Mouse (Mus musculus): ENCODE results near the gene Gm20388.

Gene Gm20388

GRCm38 (mm10) chr8:123715916-123716592 lies 3805.4 kb downstream of the Gm20388 start:
- DNase-seq (ENCODE audit: low read depth, low spot score) = no peak

GRCm38 (mm10) chr8:123717104-123717503 lies 3806.5 kb downstream of the Gm20388 start:
- DNase-seq (ENCODE audit: low read depth, low spot score) = no peak

DNA sequence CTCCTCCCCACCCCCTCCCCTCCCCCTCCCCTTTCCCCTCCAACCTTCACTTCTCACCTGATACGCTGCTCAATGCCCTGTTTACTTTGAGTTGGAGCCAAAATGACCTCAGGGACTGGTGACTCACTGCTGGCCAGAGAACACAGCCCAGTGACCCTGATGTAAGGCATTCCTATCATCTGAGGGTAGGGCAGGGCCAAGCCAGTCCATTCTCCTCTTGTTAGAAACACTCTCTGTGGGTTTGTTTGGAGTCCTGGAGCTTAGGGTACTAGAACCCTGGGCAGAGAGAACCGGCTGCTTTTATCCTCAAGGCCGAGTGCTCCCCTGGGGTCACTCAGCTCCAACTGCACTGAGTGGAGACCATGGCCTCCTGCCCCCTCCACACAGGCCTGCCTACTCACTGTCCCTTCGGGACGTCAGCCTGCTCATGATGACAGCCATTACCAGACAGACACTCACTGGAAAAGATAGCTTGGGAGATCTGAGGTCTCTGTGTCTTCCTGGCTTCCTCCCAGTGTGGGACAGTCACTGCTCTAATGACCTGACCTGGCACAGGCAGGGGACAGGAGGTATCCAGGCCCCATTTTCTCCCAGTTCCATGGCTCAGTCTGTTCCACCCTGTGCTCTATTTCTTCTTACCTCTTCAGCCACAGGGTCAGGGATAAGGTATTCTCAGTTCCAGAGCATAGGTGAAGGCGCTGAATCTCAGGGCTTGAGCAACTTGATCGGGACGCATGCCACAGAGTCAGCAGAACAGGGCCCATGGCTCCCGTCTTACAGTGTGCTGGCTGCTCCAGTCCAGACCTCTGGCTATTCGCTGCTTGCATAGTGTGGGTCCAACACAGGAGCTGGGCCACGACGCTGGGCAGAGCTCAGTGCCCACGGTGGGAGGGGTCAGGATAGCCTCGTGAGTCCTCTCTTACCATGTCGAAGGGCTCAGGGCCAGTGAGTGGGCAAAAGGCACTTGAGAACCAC lies 3807.2 kb downstream of the Gm20388 start:
- no peak for DNase-seq (ENCODE audit: low read depth, low spot score)

- DNase-seq (ENCODE audit: low read depth, low spot score) = no peak
These were observed 3808.1 kb downstream of the Gm20388 start for GRCm38 (mm10) chr8:123718752-123719151.

DNA sequence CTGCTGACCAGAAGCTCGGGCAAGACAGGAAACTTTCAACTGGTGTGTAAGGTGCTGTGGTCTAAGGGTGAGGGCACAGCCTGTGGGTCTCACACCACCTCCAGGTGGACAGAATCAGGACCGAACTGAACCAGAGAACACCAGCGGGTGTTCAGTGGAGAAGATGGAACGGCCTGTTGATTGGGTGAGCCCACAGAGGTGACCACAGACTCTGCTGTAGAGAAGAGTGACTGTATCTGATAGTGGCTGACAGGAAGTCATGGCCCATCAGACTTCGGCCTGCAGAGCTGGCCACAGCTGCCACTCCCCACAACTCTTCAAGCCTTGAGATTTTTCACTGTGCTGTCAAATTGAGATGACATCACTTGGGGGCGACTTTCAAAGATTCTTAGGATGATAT lies 3808.6 kb downstream of the Gm20388 start:
- DNase-seq (ENCODE audit: low read depth, low spot score) = no peak

- no peak for DNase-seq (ENCODE audit: low read depth, low spot score)
These were observed 3809.2 kb downstream of the Gm20388 start for GRCm38 (mm10) chr8:123719811-123720210.

DNA sequence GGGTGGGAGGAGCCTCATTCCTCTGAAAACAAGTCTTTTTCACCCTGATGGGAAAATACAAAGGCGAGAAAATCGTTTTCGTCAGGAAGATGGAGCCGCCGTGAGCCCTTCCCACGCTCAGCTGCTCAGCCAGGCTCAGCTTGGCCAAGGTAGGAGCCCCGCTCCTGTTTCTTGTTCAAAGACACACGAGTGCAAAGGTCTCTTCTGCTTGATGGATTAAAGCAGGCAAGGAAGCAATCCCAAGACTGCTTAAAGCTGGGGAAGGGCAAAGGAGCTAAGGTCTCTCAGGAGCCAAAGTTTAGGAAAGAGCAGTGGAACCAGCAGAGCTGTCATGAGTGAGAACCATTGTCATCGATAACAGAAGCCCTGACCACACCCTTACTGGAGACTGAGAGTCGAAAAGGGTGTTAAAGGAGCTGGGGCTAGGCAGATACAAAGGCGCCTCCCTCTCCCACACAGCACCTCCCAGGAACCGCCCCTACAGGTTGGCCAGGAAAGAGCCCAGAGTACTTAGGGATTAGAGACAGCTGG lies 3809.9 kb downstream of the Gm20388 start:
- DNase-seq (ENCODE audit: low read depth, low spot score) = no peak

DNA sequence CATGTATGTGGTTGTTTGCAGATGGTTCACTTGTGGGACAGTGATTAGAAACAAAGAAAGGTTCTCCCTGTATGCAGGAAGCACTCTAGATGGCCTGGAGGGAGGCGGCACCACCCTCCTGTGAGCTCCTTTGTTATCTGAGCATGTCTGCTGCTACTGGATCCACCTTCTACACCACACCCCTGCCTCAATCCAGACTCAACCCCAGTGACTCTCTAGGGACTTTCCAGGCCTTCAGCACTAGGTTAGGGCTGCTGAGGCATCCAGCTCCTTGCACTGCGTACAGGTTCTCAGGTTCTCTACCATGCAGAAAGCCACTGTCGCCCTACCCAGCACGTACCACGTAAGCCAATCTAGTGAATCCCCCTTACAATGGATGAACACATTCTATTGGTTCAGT lies 3811.6 kb downstream of the Gm20388 start:
- DNase-seq (ENCODE audit: low read depth, low spot score) = no peak

GRCm38 (mm10) chr8:123724752-123725151 lies 3814.1 kb downstream of the Gm20388 start:
- no peak for DNase-seq (ENCODE audit: low read depth, low spot score)

- DNase-seq (ENCODE audit: low read depth, low spot score) = no peak
These were observed 3814.6 kb downstream of the Gm20388 start for GRCm38 (mm10) chr8:123725261-123725660.

DNA sequence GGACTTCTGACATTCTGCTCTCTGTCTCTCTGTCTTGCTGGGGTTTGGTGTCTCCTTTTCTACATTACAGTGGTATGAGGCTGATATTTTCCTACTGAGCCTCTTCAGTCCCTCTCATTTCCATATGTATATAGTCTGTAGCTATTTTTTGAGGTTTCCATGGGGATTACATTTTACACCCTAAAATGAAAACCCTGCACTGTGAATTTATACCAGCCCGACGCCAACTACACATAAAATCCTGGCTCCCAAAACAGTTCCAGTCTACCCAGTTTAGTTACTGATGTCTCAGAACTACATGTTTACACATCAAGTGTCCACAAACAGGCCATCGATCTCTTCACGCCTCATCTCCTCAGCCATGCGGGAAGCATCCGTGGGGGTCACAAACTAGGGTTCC lies 3816.1 kb downstream of the Gm20388 start:
- DNase-seq (ENCODE audit: low read depth, low spot score) = no peak

DNA sequence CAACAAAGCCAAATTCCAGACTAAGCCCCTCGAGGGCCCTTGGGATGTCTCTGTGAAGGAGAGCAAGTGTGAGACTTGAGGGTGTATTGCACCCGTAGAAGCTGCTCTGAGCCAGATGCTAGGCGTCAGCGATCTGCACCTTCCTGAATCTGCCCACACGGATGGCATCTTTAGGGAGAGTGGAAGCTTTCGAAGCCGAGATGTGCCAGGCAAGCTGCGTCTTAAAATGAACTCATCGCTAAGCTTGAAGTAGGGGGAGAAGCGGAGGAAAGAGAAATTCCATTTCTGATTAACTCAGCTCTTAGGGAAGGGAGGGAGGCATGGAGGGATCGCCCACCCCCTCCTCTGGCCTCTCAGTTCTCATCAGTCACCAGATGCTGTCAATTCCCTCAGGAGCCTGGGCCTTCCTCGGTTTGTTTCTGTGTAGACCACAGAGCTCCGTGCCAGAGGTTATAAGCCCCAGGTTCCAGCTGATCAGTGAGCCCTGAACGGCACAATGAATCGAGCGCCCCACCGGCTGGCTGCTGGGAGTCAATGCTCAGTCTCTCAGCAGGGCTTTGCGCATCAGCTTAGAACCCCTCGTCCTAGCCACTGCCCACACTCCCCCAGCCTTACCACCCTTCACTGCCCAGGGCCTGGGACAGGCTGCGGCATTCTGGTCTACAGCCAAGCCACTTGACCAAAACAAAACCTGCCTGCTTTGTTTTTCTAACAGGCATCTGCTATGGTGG lies 3818.6 kb downstream of the Gm20388 start:
- no peak for DNase-seq (ENCODE audit: low read depth, low spot score)

- no peak for DNase-seq (ENCODE audit: low read depth, low spot score)
These were observed 3819.3 kb downstream of the Gm20388 start for GRCm38 (mm10) chr8:123729786-123730411.

DNA sequence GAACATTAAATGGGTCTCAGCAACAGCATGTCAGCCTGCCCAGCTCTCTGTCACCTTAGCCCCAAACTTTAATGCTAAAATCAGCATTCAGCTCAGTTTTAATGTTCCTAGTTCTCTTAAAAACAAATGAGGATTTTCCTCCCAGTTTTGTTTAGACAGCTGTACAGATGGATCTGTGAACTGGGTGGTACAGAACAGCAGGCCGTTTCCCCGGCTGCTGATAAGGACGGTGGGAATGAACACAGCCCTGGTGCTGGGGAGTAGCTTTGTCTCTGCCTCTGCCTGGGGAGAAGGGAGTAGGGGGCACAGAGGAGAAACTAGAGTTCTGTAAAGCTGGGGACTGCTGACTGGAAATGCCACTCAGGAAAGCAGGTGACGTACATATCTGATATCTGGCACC lies 3821.7 kb downstream of the Gm20388 start:
- no peak for DNase-seq (ENCODE audit: low read depth, low spot score)

DNA sequence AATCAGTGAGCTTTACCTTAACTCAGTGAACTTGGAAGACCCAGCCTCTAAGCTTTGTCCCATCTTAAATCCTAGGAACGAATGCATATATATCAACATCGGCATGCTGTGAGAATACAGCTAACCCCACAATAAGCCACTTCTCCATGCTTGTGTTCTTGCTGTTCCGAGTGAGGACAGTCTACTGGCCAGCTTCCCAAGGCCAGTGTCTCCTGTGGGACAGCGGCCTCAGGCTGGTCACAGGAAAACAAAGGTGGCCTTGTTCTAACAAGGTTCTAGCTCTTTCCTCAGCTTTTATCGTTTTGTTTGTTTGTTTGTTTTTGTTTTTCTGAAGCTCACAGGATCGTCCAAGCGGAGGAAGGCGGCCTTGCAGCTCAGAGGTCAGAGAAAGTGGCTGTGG lies 3823.8 kb downstream of the Gm20388 start:
- DNase-seq (ENCODE audit: low read depth, low spot score) = no peak

DNA sequence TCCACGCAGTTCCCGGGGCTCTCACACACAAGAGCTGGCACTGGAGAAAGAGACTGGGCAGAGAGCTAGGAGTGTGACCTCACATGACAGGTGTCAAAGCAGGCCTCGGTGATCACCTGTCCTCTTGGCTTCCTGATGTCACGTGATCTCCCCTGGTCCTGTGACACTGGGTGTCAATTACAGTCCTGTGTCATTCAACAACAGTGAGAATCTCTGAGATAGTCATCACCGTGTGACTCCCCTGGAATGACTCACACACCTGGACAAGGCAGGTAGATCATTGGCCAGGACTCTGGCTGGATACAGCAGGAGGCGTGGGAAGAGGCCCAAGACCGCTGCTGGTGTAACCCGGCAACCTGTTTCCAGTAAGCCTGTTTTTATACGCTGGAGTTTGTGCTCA lies 3826.3 kb downstream of the Gm20388 start:
- no peak for DNase-seq (ENCODE audit: low read depth, low spot score)

DNA sequence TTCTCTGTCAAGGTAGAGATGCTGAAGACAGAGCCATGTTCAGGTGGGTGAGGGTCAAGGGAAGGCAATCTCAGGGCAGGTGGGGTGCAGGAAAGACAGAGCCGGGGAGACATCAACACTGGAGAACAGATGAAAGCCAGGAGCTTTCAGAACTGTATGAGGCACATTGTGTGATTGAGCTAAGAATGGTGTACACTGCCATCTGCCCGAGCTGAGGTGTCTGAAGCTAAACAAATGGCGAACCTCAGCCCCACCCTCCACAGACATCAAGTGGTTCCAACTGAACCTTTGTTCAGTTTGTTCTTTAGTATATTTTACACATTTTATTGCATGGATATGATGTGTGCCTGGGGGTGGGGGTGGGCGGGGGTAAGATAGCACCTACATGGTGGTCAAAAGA lies 3829.6 kb downstream of the Gm20388 start:
- DNase-seq (ENCODE audit: low read depth, low spot score) = no peak

DNA sequence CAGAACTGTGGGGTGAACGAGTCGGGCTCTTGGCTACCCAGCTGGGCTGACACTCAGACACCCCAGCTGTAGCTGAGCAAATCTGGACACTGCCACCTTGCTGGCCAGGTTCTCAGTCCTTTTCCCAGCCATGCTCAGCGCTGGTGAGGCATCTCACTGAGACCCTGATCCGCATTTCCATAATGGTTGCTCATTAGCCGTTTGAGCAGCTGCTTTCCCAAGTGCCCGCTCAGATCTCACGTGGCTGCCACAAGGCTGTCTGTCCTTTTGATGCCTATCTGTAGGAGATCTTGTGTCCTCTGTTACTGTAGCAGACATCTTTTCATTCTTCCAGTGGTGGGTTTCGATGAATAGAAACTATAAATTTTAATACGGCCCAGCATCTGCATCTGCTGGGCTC lies 3830.6 kb downstream of the Gm20388 start:
- DNase-seq (ENCODE audit: low read depth, low spot score) = no peak

- DNase-seq (ENCODE audit: low read depth, low spot score) = no peak
These were observed 3835.8 kb downstream of the Gm20388 start for GRCm38 (mm10) chr8:123746488-123746887.

GRCm38 (mm10) chr8:123747772-123748171 lies 3837.1 kb downstream of the Gm20388 start:
- no peak for DNase-seq (ENCODE audit: low read depth, low spot score)

DNA sequence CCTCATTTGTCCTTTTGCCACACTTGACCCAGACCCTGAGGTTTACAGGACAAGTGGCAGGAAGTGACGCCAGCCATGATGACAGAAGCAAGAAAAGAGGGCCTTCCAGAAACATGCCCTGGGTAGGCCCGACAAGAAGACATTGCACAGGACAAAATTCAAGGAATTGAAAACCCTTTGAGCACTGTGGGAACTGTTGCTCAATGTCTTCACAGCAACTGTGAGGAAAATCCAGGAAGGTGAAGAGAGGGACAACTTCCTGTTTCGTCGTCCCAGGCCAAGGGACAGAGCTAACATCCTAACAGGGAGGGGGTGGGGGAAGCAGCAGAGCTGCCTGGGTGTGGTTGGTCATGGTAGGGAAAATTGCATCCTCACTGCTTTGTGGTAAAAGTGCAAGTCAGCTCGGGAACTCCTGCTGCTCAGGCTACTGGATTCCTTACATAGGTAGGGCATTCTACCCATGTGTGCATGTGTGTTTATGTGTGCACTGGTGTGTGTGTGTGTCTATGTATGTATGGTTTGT lies 3839.6 kb downstream of the Gm20388 start:
- DNase-seq (ENCODE audit: low read depth, low spot score) = no peak

All from c-Kit-negative CD71-positive TER-119-positive erythroid progenitor cells, embryonic 14.5 days (primary cell).